Mouse (Mus musculus): Measurements from ENCODE around the gene 9230104L09Rik.

The 9230104L09Rik gene

DNA sequence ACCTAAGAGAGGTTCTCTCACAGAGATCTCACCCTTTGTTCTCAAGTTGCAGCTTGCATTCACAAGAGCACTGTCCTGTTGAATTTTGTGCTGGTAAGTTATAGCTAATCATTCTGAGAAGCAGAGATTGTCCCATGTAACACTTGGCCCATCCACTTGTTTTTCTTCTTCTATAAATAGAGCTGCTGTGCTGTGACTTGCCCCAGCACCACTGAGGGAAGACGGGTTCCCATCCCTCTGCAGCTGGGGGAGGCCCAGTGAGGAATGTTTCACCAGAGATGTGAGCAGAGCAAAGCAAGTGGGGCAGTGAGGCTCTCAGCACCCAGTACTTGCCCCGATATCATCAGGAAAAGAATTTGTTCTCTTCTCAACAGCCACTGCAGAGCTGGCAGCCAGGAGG is at the start of gene 9230104L09Rik:
9230104L09Rik (minus strand) TSS at position 73 of the 400 bp plus-strand sequence.
- DNase-seq: no peak

DNA sequence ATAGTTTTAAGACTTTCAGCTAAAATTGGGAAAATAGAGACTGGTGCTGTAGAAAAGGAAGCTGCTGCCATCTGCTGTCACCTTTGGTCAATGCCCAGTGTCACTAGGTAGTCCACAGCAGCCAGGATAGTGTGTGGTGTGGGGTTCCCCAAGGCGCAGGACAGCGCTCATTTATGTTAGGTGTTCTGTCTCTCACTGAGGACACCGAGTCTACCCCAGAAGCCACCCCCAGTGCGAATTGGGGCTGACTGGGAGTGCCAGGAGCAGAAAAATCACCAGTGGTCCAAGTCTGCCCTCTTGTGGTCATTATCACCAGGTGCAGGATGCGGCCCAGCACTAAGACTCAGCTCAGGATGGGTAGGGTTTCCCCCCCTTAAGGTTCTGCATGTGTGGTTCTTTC is 37.4 kb upstream of the 9230104L09Rik start:
- DNase-seq: peak; percentile 66 to 80

DNA sequence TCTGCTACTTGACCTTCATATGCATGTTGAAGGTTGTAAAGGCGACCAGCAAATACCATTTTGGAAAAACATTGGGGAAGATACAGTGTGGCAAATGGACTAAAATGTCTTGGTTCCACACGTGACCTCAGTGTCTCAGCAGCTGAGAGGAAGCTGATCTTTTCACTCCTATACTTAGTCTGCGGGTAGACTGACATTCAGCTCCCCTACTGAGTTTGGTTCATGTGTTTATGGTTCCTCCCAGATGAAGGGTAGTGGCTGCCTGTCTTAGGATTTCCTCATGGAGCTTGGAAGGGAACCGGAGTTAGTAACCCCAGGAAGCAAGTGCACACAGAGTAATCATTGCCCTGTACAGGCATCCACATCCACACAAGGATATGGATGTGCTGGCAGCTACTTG is 35.5 kb upstream of the 9230104L09Rik start:
- DNase-seq: no peak

DNA sequence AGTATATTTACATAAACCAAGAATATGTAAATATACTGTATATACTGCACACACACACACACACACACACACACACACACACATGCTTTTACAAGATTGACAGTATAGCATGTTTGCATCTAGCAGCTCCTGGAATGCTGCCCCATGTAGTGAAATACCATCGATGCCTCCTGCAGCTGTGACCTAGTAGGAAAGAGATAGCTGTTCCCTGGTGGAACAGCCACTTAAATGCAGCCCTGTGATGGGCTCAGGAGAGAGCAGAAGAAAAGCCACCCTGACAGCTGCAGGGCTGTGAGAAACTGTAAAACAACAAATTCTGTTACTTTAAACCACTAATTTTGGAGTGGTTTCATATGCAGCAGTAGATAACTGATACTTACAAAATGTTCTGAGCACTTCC is 31.4 kb upstream of the 9230104L09Rik start:
- no peak for DNase-seq

DNA sequence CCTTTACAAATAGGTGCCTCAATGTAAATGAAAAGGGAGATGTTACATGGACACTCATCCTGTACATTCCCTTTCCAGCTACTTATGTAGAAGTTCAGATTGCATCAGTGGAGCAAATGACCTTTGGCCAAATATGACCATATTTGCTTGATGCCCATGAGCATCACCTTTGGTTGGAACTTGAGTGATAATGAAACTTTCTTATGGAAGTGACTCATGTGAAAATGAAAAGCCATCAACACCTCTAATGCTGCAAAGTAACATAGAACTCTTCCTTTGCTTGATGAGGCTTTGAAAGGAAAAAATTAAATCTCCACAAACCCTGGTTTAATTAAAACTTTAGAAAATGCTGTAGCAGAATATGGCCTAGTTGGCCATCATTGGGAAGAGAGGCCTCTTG is 28.3 kb upstream of the 9230104L09Rik start:
- DNase-seq: no peak

DNA sequence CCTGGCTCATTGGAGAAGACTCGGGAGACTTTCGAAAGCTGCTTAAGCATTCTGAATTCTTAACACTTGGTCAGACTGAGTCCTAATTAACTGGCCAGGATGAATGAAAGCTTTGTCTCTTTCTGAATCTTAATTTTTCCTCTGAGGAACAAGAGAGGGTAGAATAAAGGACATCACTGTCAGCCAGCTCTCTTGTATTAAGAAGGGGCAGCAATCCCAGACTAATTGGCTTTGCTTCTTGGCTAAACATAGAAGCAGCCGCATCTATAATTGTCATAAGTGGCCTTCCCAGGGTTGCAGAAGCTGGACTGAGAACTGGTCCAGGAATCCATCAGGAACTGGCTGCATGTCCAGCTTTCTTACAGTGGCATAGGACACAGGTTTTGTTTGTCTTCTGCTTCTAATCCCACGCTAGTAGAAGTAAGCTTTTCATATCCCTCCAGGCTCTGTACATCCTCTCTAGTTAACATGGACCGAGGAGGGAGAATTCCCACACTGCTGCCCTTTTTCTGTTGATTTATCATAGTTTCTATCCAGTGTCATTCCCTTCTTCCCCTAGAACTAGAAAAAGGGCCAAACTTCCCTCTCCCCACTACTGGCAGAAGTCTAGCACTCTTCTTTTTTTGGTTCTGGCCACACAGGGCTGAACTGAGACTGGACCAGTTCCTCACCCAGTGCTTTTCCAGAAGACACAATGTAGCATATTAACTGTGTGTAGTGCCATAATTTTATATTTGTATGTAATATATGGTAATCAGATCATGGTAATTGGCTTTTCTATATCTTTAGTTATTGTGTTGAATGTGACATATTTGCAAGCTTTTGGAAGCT is 25.4 kb upstream of the 9230104L09Rik start:
- DNase-seq: no peak

- no peak for DNase-seq
Measured at GRCm38 (mm10) chr2:148889331-148890010, 24.6 kb upstream of the 9230104L09Rik start.

- DNase-seq: no peak
Measured at GRCm38 (mm10) chr2:148888872-148889271, 24.0 kb upstream of the 9230104L09Rik start.

GRCm38 (mm10) chr2:148884738-148885137 is 19.9 kb upstream of the 9230104L09Rik start:
- DNase-seq: no peak

DNA sequence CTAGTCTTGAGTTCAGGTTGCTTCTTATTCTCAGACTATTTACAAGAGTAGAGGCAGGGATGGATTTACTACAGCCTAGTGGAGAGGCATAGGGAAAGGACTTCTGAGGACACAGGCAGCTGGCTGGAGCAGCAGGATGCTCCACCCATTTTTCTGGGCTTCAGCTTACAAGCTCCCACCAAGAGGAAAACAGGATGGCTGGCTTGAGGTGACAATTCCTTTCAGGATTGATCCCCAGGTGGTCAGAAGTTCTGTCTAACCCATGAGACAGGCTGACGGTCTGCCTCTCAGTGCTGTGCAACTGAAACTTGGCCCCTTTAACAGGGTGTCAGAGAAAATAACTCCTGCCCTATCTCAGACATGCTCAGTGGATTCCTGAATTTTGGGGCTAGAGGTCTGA is 14.4 kb upstream of the 9230104L09Rik start:
- peak; percentile 36 to 68 for DNase-seq

DNA sequence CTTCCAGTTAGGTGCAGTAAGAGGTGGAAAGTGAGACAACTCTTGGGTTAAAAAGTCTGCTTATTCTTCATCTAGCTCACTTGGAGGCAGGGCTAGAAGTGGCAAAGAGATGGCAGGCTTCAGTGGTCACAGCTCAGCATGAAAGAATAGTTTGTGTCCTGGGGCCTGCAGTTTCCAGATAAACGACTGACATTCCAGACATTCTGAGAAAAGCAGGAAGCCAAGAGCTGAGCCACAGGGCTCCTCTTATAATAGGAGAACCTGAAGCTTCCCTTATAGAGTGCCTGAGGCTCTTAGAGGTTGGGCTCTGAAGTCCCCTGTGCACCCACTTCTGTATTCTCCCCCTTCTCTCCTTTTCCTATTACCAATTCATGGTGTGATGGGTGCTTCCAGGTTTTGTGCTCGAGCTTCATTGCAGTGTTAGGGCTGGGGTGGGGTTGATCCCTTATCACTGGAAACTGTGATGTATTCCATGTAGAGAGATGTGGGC is 13.8 kb upstream of the 9230104L09Rik start:
- no peak for DNase-seq

- DNase-seq: peak; percentile 69 to 70
Measured at GRCm38 (mm10) chr2:148877016-148877770, 12.4 kb upstream of the 9230104L09Rik start.

DNA sequence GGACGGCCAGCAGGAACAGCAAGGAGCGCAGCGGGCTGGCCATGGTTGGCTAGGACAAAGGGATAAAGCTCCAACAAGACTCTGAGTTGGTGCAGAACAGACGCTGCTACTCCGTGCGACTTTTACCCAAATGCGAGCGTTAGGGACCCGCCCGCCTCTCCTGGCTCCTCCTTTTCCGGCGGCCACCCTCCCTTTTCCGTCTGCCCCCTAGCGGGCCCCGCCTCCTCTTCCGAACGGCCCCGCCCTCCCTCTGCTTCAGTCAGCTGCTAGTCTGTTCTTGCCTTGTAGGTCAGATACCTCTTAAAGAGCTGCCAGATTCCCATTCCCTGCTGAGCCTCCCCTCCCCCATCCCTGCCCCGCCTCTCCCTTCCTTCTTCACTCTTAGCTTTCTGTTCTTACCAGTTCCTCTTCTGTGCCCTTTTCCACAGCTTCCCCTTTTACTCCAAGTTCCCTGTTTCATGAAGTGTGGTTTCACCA is 10.5 kb upstream of the 9230104L09Rik start, which contains the start of gene Cst3:
Cst3 (minus strand) TSS at position 358 of the 477 bp plus-strand sequence.
- peak; percentile 97 for DNase-seq

GRCm38 (mm10) chr2:148874617-148875334 is 9.9 kb upstream of the 9230104L09Rik start:
- DNase-seq: peak; percentile 40 to 52

DNA sequence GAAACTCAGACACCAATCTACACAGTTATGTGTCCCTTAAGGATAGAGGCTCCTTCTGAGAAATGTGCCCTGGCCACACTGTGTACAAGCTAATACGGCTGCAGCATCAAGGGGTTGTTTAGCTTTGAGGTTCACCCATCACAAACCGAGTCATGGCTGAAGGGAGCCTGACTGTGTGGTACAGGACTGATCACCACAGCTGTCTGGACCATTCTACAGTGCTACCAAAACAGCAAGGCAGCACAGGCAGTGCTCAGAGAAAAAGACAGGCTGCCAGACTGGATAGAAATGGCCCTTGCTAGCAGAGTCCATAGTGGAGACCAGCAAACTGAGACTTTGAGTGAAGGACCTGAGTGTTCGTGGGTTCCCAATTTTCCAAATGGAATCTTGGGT is 9.4 kb upstream of the 9230104L09Rik start:
- DNase-seq: no peak

DNA sequence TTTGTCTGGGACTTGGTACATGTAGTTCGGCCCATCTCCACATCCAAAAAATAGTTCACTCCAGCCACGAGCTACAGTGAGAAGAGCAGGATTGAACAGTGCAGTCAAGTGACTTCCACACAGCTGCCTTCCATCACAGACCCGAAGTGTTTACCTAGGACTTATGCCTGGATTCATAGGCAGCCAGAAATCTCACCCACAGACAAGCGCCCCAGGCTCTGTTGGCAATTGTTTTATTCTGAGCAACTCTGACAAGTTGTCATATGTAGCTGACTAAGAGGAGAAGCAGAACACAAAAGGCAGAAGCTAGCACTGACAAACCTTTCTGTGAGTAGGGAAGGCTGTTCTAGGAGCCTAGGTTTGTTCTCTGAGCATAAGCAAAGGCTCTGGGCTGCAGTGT is 8.0 kb upstream of the 9230104L09Rik start:
- no peak for DNase-seq

- no peak for DNase-seq
Measured at GRCm38 (mm10) chr2:148870526-148870925, 5.7 kb upstream of the 9230104L09Rik start.

DNA sequence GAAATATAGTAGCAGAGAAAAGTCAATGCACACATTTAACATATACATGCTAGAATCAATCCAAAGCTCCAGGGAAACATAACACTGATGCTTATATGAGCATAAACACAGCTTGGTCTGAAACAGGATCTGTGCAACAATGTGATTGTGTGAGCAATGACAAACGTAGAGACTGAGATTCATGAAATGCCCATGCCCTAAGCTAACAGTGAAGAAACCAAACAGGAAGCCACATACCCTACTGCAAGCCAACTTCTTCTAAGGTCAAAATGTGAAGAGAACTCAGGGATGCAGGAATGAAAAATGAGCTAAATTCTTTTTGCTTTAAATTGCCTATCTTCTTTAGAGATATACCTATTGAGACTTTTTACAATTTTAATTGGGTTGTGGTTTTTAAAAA is 4.1 kb upstream of the 9230104L09Rik start:
- DNase-seq: no peak

DNA sequence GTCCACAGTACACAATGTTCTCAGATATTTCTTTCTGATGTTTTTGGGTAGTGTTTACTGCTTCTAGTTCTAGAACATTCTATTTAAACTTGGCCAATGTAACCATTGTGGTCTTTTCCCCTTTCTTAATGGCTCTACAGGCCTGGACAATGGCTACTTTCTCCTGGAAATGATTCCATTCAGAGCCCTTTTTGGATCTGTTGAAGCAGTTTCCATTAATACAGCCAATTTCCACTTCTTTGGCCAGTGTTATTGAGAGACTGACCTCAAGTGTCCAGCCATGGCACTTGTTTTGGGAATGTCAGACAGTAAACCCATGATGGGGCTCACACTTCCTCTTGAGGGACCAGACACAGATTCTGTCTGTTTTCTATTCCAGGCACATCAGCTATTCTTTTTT is 3.1 kb downstream of the 9230104L09Rik start:
- DNase-seq: no peak

DNA sequence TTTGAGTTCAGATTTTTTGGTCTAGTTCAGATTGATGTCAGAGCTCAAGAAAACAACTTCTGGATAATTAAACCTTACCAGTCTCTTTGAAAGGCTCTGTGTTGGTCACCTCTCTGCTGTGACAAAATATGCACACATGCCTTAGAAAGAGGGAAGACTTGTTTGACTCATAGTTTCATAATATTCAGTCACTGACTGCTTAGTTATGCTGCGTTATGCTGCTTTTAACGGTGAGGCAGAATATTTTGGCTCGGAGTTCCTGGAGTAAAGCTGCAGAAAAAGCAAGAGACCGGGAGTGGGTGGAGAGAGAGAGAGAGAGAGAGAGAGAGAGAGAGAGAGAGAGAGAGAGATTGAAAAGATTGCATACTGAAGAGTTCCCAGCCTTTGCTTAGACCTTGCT is 3.8 kb downstream of the 9230104L09Rik start:
- no peak for DNase-seq

DNA sequence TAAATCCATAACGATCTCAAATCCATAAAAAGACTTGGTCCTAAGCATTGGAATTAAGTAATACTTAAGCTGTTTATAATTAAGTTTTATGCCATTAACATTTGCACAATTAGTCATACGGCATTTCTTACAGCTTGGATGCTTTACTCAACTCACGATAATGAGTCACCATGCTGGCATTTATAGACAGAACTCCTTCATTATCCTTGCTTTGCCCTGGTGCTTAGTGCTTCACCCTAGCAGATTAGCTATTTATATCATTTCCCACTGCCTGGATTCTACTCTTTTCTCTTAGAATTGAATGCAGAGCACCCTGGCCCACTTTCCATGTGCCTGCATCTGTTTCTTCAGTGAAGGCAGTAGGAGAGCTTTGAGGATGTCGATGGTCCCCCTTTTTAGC is 7.3 kb downstream of the 9230104L09Rik start:
- DNase-seq: no peak
